Mouse (Mus musculus): ENCODE measurements around the gene Dusp9.

The Dusp9 gene

GRCm38 (mm10) chrX:73660284-73660665 is 21.1 kb downstream of the Dusp9 start:
- in situ Hi-C loops (cut with MboI, MseI), result no loop called here

GRCm38 (mm10) chrX:73663143-73663542 is 23.9 kb downstream of the Dusp9 start:
- in situ Hi-C loops (cut with MboI, MseI), result no loop called here

DNA sequence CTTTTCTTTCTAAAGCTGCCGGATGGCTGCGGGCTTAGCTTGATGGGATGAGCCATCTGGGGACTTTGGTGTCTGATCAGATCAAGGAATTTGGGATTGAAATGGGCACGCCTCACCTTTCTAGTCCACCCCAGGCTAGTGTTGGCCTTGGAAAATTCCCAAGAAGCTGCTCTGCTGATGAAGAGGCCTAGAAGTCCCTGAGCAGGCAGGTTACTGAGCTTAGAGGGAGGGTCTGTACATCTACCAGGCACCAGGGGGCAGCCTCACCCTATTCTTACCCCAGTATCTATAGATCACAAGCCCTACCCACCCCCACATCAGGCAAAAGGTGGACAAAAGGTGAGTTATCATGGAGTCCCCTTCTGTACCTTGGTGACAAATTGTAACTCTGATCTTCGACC is 32.8 kb downstream of the Dusp9 start:
- in situ Hi-C loops (cut with MboI, MseI), result no loop called here

- in situ Hi-C loops (cut with MboI, MseI), result no loop called here
Observed at GRCm38 (mm10) chrX:73672879-73673618, 33.8 kb downstream of the Dusp9 start, which contains the start of gene Slc6a8. Gene Slc6a8 (plus strand): TSS chrX:73673150.

DNA sequence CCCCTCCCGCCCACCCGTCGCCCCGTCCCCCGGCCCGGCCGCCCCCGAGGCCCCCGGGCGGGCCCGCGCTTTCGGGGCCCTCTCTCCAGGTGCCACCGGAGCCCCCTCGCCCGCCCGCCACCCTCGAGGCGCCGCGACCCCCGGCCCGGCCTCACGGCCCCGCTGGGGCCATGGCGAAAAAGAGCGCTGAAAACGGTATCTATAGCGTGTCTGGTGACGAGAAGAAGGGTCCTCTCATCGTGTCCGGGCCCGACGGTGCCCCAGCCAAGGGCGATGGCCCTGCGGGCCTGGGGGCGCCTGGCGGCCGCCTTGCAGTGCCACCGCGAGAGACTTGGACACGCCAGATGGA is 34.4 kb downstream of the Dusp9 start:
- in situ Hi-C loops (cut with MboI, MseI), result no loop called here

DNA sequence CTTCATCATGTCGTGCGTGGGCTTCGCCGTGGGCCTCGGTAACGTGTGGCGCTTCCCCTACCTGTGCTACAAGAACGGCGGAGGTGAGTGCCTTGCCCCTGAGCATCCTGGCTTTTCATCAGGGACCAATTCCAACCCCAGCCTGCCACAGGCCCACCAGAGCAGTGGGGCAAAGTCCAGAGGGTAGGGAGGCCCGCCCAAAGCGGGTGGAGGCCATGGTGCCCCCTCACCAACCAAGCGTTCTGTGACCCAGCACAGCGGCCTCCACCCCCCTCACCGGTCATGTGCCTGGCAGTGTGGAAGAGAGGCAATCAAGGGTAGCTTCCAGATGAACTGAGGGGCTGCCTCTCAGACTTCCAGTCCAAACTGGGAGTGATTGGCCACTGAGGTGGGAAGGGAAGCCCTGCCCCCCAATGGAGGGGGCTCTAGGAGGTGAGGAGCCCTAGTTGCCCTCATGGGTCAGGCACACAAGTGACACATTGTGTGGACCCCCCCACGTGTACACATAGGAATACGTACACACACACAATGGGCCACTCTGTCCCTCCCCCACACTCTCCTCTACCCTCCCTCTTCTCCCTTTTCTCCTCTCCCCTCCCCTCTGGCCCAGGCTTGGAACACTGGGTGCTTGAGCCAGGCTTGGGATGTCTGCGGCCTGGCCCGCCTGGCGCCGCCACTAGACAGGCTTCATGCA is 34.9 kb downstream of the Dusp9 start:
- in situ Hi-C loops (cut with MboI, MseI), result no loop called here

DNA sequence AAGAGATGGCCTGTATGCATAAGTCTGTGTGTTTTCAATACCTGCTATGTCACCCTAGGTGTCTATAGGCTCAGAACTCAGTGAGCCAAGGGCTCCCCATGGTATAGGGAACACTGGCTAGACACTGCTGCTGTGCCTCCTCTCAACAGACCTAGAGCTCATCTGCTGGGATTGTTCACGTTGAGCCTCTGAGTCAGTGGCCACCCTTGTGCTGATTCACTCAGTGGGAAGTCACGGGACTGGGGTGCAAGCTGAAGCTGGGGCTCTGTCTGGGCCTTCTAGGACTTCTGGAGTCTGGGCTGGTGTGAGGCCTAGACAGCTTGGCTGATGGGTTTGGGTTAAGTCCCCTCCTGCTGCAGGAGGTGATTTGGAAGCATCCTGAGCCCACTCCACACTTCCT is 36.0 kb downstream of the Dusp9 start:
- in situ Hi-C loops (cut with MboI, MseI), result no loop called here

GRCm38 (mm10) chrX:73676668-73677067 is 37.4 kb downstream of the Dusp9 start:
- in situ Hi-C loops (cut with MboI, MseI), result no loop called here

DNA sequence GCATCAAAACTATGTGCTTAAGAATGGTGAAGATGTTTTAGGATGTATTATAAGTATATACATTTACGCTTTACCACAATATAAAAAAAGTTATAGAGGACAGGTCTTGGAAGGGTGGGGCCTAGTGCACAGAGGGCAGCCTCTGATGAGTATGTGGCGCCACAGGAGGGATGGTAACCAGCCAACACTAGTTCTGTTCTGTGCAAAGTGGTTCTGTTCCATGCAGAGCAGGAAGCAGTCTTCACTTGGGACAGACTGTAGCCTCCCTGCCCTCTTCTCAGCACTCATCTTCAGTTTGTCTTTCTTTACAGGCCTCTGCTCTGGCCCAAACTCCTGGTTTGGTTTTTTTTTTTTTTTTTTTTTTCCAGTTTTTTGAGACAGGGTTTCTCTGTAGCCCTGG is 44.9 kb downstream of the Dusp9 start:
- in situ Hi-C loops (cut with MboI, MseI), result no loop called here

- in situ Hi-C loops (cut with MboI, MseI), result no loop called here
Observed at GRCm38 (mm10) chrX:73684978-73685377, 45.8 kb downstream of the Dusp9 start.

- in situ Hi-C loops (cut with MboI, MseI), result no loop called here
Observed at GRCm38 (mm10) chrX:73685629-73686028, 46.4 kb downstream of the Dusp9 start.

DNA sequence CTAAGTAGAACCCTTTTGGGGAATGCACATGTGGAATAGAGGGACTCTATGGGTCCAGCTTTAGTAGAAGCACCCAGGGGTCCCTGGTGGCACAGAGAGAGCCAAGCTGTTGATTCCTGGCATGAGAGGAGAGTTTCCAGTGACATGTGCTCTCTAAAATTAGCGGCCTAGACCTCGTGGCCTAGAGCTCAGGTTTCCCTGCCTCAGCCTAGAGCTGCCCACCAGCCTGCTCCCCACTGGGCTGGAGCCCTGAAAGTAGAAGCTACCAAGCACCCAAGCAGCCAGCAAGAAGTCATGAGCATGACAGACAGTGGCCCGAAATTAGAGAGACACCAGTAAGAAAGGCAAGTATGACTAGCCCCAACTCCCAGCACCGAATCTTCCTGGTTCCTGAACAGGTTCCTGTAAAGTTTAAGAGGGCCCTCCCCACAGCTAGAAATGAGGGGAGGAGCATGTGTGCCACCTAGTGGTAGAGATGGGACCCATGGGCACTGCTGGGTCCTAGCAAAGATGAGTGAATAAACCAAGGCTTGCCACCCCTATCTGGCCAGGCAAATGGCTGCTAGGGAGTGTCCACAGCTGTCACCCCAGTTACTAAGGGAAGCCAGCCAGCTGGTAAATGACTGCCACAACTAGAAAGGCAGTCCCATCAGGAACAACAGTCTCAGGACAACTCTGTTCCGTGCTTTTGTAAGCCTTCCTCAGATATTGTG is 51.9 kb downstream of the Dusp9 start:
- in situ Hi-C loops (cut with MboI, MseI), result no loop called here

Data from T-helper 1 cell (primary cell).